Mouse (Mus musculus): ENCODE results near the gene St6galnac4. TPM values are rescaled to one million over a fixed set of nuclear protein-coding genes. Genes with fewer than 3 reads are reported as not detected.

St6galnac4 gene
- polyA plus RNA-seq, 1 experiment: 7.2 TPM

GRCm38 (mm10) chr2:32570698-32571494 is 16.0 kb upstream of the St6galnac4 start, which contains the start of gene Dpm2:
Gene Dpm2, plus strand, starts transcription at chr2:32570858.
- Histone ChIP-seq H3K27ac (ENCODE audit: insufficient read depth, low read depth, low read length) (0 out of 2 replicates have a peak within 1 kb of the TSS, but pooled peaks have one; percentile 41), H3K36me3 (ENCODE audit: control insufficient read depth, insufficient read depth, low read length) (peaks cover 3% of the 10 kb centered on the region; the same call in 1 of the 2 replicates), H3K4me3 (ENCODE audit: insufficient read depth, low read depth, low read length) (peak within 1 kb of the TSS; percentile 90), H3K27me3 (replicated peaks; ENCODE audit: control insufficient read depth, insufficient read depth, low read length) (no peaks in the 10 kb centered on the region), H3K4me1 (ENCODE audit: control insufficient read depth, insufficient read depth, low read length) (peaks cover 3% of the 10 kb centered on the region; the same call in 1 of the 2 replicates)
- TF ChIP-seq POLR2A (IDR thresholded peaks at IDR 0.05; ENCODE audit: low read depth, low read length): peak; percentile 66
- no peak for TF ChIP-seq CTCF (conservative IDR thresholded peaks at IDR 0.05; ENCODE audit: insufficient read depth, insufficient read length, low read depth, low read length)
- under 1% methylated on average over 36 of the region's 36 CpGs for WGBS
- DNase-seq: peak; percentile 96

- WGBS: 91% methylated on average over 11 of the region's 11 CpGs
- Histone ChIP-seq H3K4me1 (ENCODE audit: control insufficient read depth, insufficient read depth, low read length) (peaks cover 3% of the 10 kb centered on the region; the same call in 1 of the 2 replicates), H3K27me3 (replicated peaks; ENCODE audit: control insufficient read depth, insufficient read depth, low read length) (no peaks in the 10 kb centered on the region), H3K4me3 (ENCODE audit: insufficient read depth, low read depth, low read length) (no peak overlapping the region), H3K27ac (ENCODE audit: insufficient read depth, low read depth, low read length) (no peak overlapping the region), H3K36me3 (ENCODE audit: control insufficient read depth, insufficient read depth, low read length) (peaks cover 3% of the 10 kb centered on the region; the same call in 1 of the 2 replicates)
- TF ChIP-seq CTCF (conservative IDR thresholded peaks at IDR 0.05; ENCODE audit: insufficient read depth, insufficient read length, low read depth, low read length): no peak
- no peak for TF ChIP-seq POLR2A (IDR thresholded peaks at IDR 0.05; ENCODE audit: low read depth, low read length)
- no peak for DNase-seq
Observed at GRCm38 (mm10) chr2:32572196-32572595, 14.7 kb upstream of the St6galnac4 start.

- 78% methylated on average over 6 of the region's 6 CpGs for WGBS
Observed at GRCm38 (mm10) chr2:32574497-32574896, 12.4 kb upstream of the St6galnac4 start, which contains the start of gene Pip5kl1. Gene Pip5kl1, plus strand, starts transcription at chr2:32574797.

GRCm38 (mm10) chr2:32574901-32575585 is 11.9 kb upstream of the St6galnac4 start:
- no peaks in the 10 kb centered on the region for H3K27me3 ChIP-seq (replicated peaks; ENCODE audit: control insufficient read depth, insufficient read depth, low read length)
- 5% methylated on average over 26 of the region's 26 CpGs for WGBS
- TF ChIP-seq CTCF (conservative IDR thresholded peaks at IDR 0.05; ENCODE audit: insufficient read depth, insufficient read length, low read depth, low read length): peak; percentile 76
- no peak for TF ChIP-seq POLR2A (IDR thresholded peaks at IDR 0.05; ENCODE audit: low read depth, low read length)
- no peaks in the 10 kb centered on the region for H3K36me3 ChIP-seq (ENCODE audit: control insufficient read depth, insufficient read depth, low read length)
- H3K4me3 ChIP-seq (ENCODE audit: insufficient read depth, low read depth, low read length): no peak overlapping the region
- peaks cover 3% of the 10 kb centered on the region; the same call in 1 of the 2 replicates for H3K4me1 ChIP-seq (ENCODE audit: control insufficient read depth, insufficient read depth, low read length)
- peak; percentile 57 for DNase-seq
- no peak overlapping the region for H3K27ac ChIP-seq (ENCODE audit: insufficient read depth, low read depth, low read length)

More at GRCm38 (mm10) chr2:32574497-32574896, 12.4 kb upstream of the St6galnac4 start, which contains the start of gene Pip5kl1:
- peaks cover 3% of the 10 kb centered on the region; the same call in 1 of the 2 replicates for H3K4me1 ChIP-seq (ENCODE audit: control insufficient read depth, insufficient read depth, low read length)
- DNase-seq: no peak
- no peak for TF ChIP-seq CTCF (conservative IDR thresholded peaks at IDR 0.05; ENCODE audit: insufficient read depth, insufficient read length, low read depth, low read length)
- TF ChIP-seq POLR2A (IDR thresholded peaks at IDR 0.05; ENCODE audit: low read depth, low read length): no peak
- H3K27ac ChIP-seq (ENCODE audit: insufficient read depth, low read depth, low read length): no peak within 1 kb of the TSS
- H3K36me3 ChIP-seq (ENCODE audit: control insufficient read depth, insufficient read depth, low read length): no peaks in the 10 kb centered on the region
- H3K4me3 ChIP-seq (ENCODE audit: insufficient read depth, low read depth, low read length): no peak within 1 kb of the TSS
- no peaks in the 10 kb centered on the region for H3K27me3 ChIP-seq (replicated peaks; ENCODE audit: control insufficient read depth, insufficient read depth, low read length)

- WGBS: 18% methylated on average over 28 of the region's 28 CpGs
- no peak within 1 kb of the TSS for H3K4me3 ChIP-seq (ENCODE audit: insufficient read depth, low read depth, low read length)
Observed at GRCm38 (mm10) chr2:32575586-32576160, 11.2 kb upstream of the St6galnac4 start, which contains the start of gene 9430097D07Rik. Gene 9430097D07Rik, minus strand, starts transcription at chr2:32575684.

GRCm38 (mm10) chr2:32576532-32576931 is 10.4 kb upstream of the St6galnac4 start:
- no peak overlapping the region for H3K4me3 ChIP-seq (ENCODE audit: insufficient read depth, low read depth, low read length)
- 88% methylated on average over 9 of the region's 9 CpGs for WGBS
- no peak for TF ChIP-seq CTCF (conservative IDR thresholded peaks at IDR 0.05; ENCODE audit: insufficient read depth, insufficient read length, low read depth, low read length)
- no peak overlapping the region for H3K27ac ChIP-seq (ENCODE audit: insufficient read depth, low read depth, low read length)
- DNase-seq: no peak
- no peaks in the 10 kb centered on the region for H3K27me3 ChIP-seq (replicated peaks; ENCODE audit: control insufficient read depth, insufficient read depth, low read length)
- no peaks in the 10 kb centered on the region for H3K4me1 ChIP-seq (ENCODE audit: control insufficient read depth, insufficient read depth, low read length)
- no peaks in the 10 kb centered on the region for H3K36me3 ChIP-seq (ENCODE audit: control insufficient read depth, insufficient read depth, low read length)

More at GRCm38 (mm10) chr2:32575586-32576160, 11.2 kb upstream of the St6galnac4 start, which contains the start of gene 9430097D07Rik:
- H3K27ac ChIP-seq (ENCODE audit: insufficient read depth, low read depth, low read length): no peak within 1 kb of the TSS
- DNase-seq: no peak
- H3K4me1 ChIP-seq (ENCODE audit: control insufficient read depth, insufficient read depth, low read length): peaks cover 3% of the 10 kb centered on the region; the same call in 1 of the 2 replicates
- no peaks in the 10 kb centered on the region for H3K36me3 ChIP-seq (ENCODE audit: control insufficient read depth, insufficient read depth, low read length)
- TF ChIP-seq POLR2A (IDR thresholded peaks at IDR 0.05; ENCODE audit: low read depth, low read length) (no peak), CTCF (conservative IDR thresholded peaks at IDR 0.05; ENCODE audit: insufficient read depth, insufficient read length, low read depth, low read length) (no peak)
- no peaks in the 10 kb centered on the region for H3K27me3 ChIP-seq (replicated peaks; ENCODE audit: control insufficient read depth, insufficient read depth, low read length)

All from kidney, adult 2 months (tissue).